Mouse (Mus musculus) MEL (cell line): Measurements from ENCODE around the gene Acsbg1.

Experiments
- CTCF ChIP-seq, 3 experiments: IDR thresholded peaks in 2 of 3; conservative IDR thresholded peaks in 1 of 3; 2 replicates each; pipeline ENCODE4 v1.5.1; 2011 to 2012; ENCODE audit warnings: low read length in 3 of 3, low read depth in 2 of 3, mild to moderate bottlenecking in 2 of 3, improper control_type of control experiment in 1 of 3, inconsistent platforms in 1 of 3, mixed read lengths in 1 of 3, moderate library complexity in 1 of 3; ENCODE audit not compliant: control insufficient read depth in 1 of 3, insufficient read depth in 1 of 3, poor library complexity in 1 of 3, severe bottlenecking in 1 of 3
- POLR2AphosphoS5 ChIP-seq: IDR thresholded peaks from 2 replicates; pipeline ENCODE4 v1.6.1; 2012; ENCODE audit warnings: low read depth, borderline replicate concordance, mild to moderate bottlenecking, inconsistent platforms, low read length, moderate library complexity, mixed read lengths
- TBP ChIP-seq: IDR thresholded peaks from 2 replicates; pipeline ENCODE4 v1.8.0; 2011; ENCODE audit warnings: low read depth, low read length, improper control_type of control experiment

- TF ChIP-seq TBP: 0 out of 2 replicates have a peak, but pooled peaks have one; percentile 23
- TF ChIP-seq CTCF (IDR thresholded peaks at IDR 0.05 in 2 of 3, conservative IDR thresholded peaks at IDR 0.05 in 1 of 3; ENCODE audit: control insufficient read depth in 1 of 3, insufficient read depth in 1 of 3, low read depth in 2 of 3, low read length in 3 of 3, poor library complexity in 1 of 3, severe bottlenecking in 1 of 3): no peak
- no peak for TF ChIP-seq POLR2AphosphoS5
Measured at GRCm38 (mm10) chr9:54700174-54700475, 38.5 kb upstream of the Acsbg1 start.
